Mouse (Mus musculus) heart, embryonic 15.5 days (tissue): ENCODE data around the gene Tff3. TPM values are rescaled to one million over a fixed set of nuclear protein-coding genes. Genes with fewer than 3 reads are reported as not detected.

ENCODE experiments used
- ATAC-seq: fragments of 200-750 bp; cut with Nextera tagmentation; replicated peaks from 2 replicates; pipeline ENCODE4 v1.8.0; 2017; ENCODE audit warnings: low read depth, moderate TSS enrichment; ENCODE audit not compliant: insufficient number of reproducible peaks, insufficient read depth, low FRiP score
- H3K27ac ChIP-seq: fragments of 300-500 bp; sonication (generic); 2 replicates; pipeline ENCODE4 v1.5.1; 2015; ENCODE audit warnings: mild to moderate bottlenecking, inconsistent platforms
- H3K27me3 ChIP-seq: fragments of 300-500 bp; sonication (generic); 2 replicates; pipeline ENCODE4 v1.6.1; 2015; ENCODE audit warnings: inconsistent platforms
- H3K36me3 ChIP-seq: fragments of 300-500 bp; sonication (generic); 2 replicates; pipeline ENCODE4 v1.6.1; 2015; ENCODE audit warnings: mild to moderate bottlenecking, inconsistent platforms
- H3K4me1 ChIP-seq: fragments of 300-500 bp; sonication (generic); replicated peaks from 2 replicates; pipeline ENCODE4 v1.6.1; 2015; ENCODE audit warnings: inconsistent platforms
- H3K4me2 ChIP-seq: fragments of 300-500 bp; sonication (generic); 2 replicates; pipeline ENCODE4 v1.6.1; 2015; ENCODE audit warnings: inconsistent platforms, mild to moderate bottlenecking, moderate library complexity
- H3K4me3 ChIP-seq: fragments of 300-500 bp; sonication (generic); 2 replicates; pipeline ENCODE4 v1.5.1; 2015; ENCODE audit warnings: mild to moderate bottlenecking, inconsistent platforms
- H3K9ac ChIP-seq: fragments of 300-500 bp; sonication (generic); 2 replicates; pipeline ENCODE4 v1.6.1; 2015; ENCODE audit warnings: mild to moderate bottlenecking, inconsistent platforms
- H3K9me3 ChIP-seq: fragments of 300-500 bp; sonication (generic); replicated peaks from 2 replicates; pipeline ENCODE4 v1.6.1; 2016; ENCODE audit warnings: inconsistent platforms
- WGBS: fragments of 180-500 bp; shearing (Covaris S2); methylation state at CpG from one replicate; pipeline ENCODE4 v1.1.7; 2015; ENCODE audit warnings: mixed read lengths; 5-methylcytosine and 5-hydroxymethylcytosine counted together
- polyA plus RNA-seq: library from polyadenylated mRNA; unstranded; fragments of >200 nt; fragmentation: Nextera tagmentation; extraction: Ambion mirVana; gene quantifications from 2 replicates; pipeline ENCODE4 v1.2.1, GENCODE M21; 2015

Tff3 gene
- polyA plus RNA-seq, 1 experiment from 2014 or later: not detected

DNA sequence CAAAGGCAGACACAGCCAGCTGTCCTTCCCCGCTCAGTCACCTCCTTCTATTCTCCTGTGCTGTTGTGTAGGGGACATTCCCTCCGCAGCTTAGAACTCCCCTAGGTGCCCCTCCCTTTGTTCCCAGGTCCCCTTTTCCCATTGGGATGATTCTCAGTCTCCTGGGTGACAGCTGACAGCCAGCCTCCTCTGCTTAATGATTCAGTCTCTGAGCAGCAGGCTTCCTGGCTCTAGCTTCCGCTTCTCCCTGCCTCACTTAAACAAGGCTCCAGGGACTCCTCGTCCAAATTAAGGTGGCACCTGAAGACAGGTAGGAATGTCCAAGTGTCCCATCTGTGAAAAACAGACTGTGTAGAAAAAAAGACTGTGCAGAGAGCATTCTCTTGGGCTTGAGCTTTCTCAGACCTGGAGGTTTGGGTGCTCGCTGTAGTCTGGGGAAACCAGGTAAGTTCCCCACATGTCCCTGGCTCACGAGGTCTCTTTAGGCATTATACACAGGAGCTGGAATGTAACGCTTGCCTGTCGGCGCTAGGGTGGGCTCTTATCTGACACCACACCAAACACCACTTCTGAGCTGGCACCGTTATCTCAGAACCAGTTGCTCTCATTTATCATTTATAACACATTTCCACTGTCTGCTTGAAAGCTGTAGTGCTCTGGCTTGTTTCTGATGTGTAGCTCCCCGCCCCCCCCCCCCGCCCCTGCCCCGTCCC is 38.3 kb downstream of the Tff3 start:
- no peak for ATAC-seq
- 19% methylated on average over 13 of the region's 13 CpGs for WGBS
- Histone ChIP-seq H3K27me3 (no peaks in the 10 kb centered on the region), H3K4me1 (peaks cover 42% of the 10 kb centered on the region), H3K27ac (no peak overlapping the region), H3K4me2 (no peak overlapping the region), H3K36me3 (peaks cover 3% of the 10 kb centered on the region; the same call in 1 of the 2 replicates), H3K9me3 (no peaks in the 10 kb centered on the region), H3K9ac (no peak overlapping the region), H3K4me3 (no peak overlapping the region)

- Histone ChIP-seq H3K9me3 (no peaks in the 10 kb centered on the region), H3K27me3 (no peaks in the 10 kb centered on the region), H3K4me3 (no peak overlapping the region), H3K36me3 (no peaks in the 10 kb centered on the region; the same call in 1 of the 2 replicates), H3K9ac (no peak overlapping the region), H3K27ac (peak overlapping the region; percentile 28), H3K4me2 (no peak overlapping the region), H3K4me1 (peaks cover 42% of the 10 kb centered on the region)
- WGBS: 56% methylated on average over 8 of the region's 8 CpGs
- no peak for ATAC-seq
Observed at GRCm38 (mm10) chr17:31089848-31090247, 39.6 kb downstream of the Tff3 start.

DNA sequence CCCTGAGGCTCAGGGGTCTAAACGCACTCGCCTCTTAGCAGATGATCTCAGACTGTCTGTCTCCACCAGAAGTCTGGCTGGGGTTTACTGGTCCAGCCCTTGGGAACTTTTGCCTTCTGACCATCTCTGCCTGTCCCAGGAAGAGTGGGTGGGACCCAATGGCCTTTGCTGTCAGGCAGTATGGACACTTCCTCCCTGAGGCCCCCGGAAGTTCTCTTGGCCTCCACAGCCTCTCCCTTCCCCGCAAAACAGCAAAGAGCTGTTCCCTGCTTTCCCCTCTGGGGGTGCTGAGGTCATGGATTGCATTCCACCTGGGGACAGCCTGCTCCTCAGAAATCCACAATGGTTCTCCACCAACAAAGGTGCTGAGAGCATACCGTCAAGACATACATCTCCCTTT is 40.7 kb downstream of the Tff3 start:
- no peak for ATAC-seq
- H3K27me3 ChIP-seq: no peaks in the 10 kb centered on the region
- H3K4me1 ChIP-seq: peaks cover 42% of the 10 kb centered on the region
- no peak overlapping the region for H3K9ac ChIP-seq
- no peak overlapping the region for H3K27ac ChIP-seq
- H3K4me3 ChIP-seq: no peak overlapping the region
- H3K36me3 ChIP-seq: no peaks in the 10 kb centered on the region; the same call in 1 of the 2 replicates
- H3K9me3 ChIP-seq: no peaks in the 10 kb centered on the region
- no peak overlapping the region for H3K4me2 ChIP-seq
- WGBS: 48% methylated on average over 5 of the region's 5 CpGs

DNA sequence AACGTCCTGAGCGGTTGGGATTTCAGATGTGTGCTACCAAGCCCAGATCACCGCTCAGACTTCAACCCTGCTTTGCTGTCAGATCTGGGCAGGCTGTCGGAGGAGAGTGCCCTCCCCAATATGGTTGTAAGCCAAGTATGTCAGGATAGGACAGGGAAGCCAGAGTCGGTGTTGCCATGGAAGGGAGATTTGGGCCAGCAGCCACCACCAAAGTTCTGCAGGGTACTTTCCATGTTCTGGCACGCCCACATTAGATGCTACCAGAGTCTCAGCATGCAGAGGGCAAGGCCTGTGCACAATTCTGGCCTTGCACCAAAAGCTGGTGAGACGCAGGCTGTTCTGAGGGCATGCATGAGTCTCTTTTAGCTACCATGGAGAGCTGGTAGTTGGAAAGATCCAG is 43.2 kb downstream of the Tff3 start:
- H3K4me1 ChIP-seq: peaks cover 34% of the 10 kb centered on the region
- no peaks in the 10 kb centered on the region for H3K36me3 ChIP-seq
- no peak overlapping the region for H3K4me2 ChIP-seq
- no peaks in the 10 kb centered on the region for H3K27me3 ChIP-seq
- no peak overlapping the region for H3K27ac ChIP-seq
- H3K4me3 ChIP-seq: no peak overlapping the region
- no peak for ATAC-seq
- WGBS: 88% methylated on average over 7 of the region's 7 CpGs
- no peak overlapping the region for H3K9ac ChIP-seq
- H3K9me3 ChIP-seq: no peaks in the 10 kb centered on the region

DNA sequence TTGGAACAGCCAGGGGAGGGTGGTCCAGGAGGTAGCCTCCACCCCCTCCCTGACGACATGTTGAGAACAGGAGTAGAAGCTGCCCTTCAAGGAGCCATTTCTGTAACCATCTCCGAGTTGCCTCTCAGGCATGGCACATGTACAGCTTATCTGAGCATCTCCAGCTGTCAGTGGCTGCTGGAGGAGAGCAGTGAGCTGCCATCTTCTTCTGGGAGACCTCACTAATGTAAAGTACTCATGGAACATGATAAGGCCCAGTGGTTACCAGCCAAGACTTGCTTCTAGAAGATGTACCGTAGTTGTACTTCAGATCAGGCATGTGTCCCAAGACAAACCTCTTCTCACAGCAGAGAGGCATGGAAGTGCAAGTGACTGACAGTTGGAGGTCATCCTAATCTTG is 43.9 kb downstream of the Tff3 start:
- WGBS: 79% methylated on average over 3 of the region's 3 CpGs
- H3K4me2 ChIP-seq: no peak overlapping the region
- no peak overlapping the region for H3K27ac ChIP-seq
- no peaks in the 10 kb centered on the region for H3K9me3 ChIP-seq
- H3K36me3 ChIP-seq: no peaks in the 10 kb centered on the region
- no peak for ATAC-seq
- no peak overlapping the region for H3K4me3 ChIP-seq
- no peaks in the 10 kb centered on the region for H3K27me3 ChIP-seq
- H3K4me1 ChIP-seq: peaks cover 27% of the 10 kb centered on the region
- no peak overlapping the region for H3K9ac ChIP-seq

- no peaks in the 10 kb centered on the region for H3K27me3 ChIP-seq
- no peak overlapping the region for H3K9ac ChIP-seq
- no peak overlapping the region for H3K4me2 ChIP-seq
- H3K36me3 ChIP-seq: no peaks in the 10 kb centered on the region
- no peaks in the 10 kb centered on the region for H3K9me3 ChIP-seq
- no peak overlapping the region for H3K4me3 ChIP-seq
- H3K4me1 ChIP-seq: peaks cover 18% of the 10 kb centered on the region
- 81% methylated on average over 4 of the region's 4 CpGs for WGBS
- no peak for ATAC-seq
- no peak overlapping the region for H3K27ac ChIP-seq
Observed at GRCm38 (mm10) chr17:31082296-31083078, 47.0 kb downstream of the Tff3 start.

DNA sequence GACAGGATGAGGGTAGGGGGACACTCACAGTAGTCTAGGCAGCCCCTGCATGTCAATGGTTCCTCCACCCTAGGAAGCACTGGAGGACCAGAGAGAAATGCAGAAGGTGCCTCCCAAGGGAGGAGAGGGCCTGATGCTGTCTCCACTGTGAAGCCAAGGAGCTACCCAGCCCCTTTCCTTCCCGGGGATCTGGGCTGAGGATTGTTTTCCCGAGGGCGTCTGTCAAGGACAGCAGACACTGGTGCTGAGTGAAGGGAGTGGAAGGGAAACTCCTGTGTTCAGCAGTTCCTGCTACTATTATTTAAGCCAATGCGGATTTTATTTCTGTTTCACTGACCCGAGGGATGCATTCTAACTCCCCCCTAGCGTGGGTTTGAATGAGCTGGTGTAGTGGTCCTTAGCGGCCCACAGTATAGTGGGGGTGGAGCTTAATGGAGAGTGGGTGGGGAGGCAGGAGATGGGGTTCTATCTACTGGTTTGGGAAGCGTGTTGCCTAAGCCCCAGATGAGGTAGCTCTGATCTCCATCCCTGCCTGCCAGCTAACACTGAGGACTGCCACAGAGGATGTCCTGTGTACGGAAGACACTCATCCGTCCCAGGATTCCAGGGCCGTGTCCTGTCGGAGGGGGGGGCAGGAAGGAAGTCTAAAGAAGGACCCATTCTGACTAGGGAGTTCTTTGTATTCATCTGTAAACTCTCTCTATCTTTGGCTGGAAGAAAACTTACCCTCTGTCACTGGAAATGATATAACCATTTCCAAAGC is 50.2 kb downstream of the Tff3 start:
- no peak overlapping the region for H3K4me3 ChIP-seq

GRCm38 (mm10) chr17:31078581-31078980 is 50.9 kb downstream of the Tff3 start:
- H3K9me3 ChIP-seq: no peaks in the 10 kb centered on the region
- peak overlapping the region; percentile 75 for H3K27ac ChIP-seq
- peaks cover 42% of the 10 kb centered on the region for H3K4me1 ChIP-seq
- H3K9ac ChIP-seq: no peak overlapping the region
- 85% methylated on average over 11 of the region's 11 CpGs for WGBS
- ATAC-seq: no peak
- H3K4me2 ChIP-seq: no peak overlapping the region
- H3K4me3 ChIP-seq: no peak overlapping the region
- no peaks in the 10 kb centered on the region for H3K27me3 ChIP-seq
- H3K36me3 ChIP-seq: no peaks in the 10 kb centered on the region

More for the DNA sequence above, 50.2 kb downstream of the Tff3 start:
- peaks cover 35% of the 10 kb centered on the region for H3K4me1 ChIP-seq
- ATAC-seq: peak; percentile 45
- no peaks in the 10 kb centered on the region for H3K36me3 ChIP-seq
- H3K27me3 ChIP-seq: no peaks in the 10 kb centered on the region
- H3K9me3 ChIP-seq: no peaks in the 10 kb centered on the region
- peak overlapping the region; percentile 75 for H3K27ac ChIP-seq
- no peak overlapping the region for H3K9ac ChIP-seq
- WGBS: 52% methylated on average over 12 of the region's 12 CpGs
- H3K4me2 ChIP-seq: peak overlapping the region; percentile 15; the same call in 1 of the 2 replicates

DNA sequence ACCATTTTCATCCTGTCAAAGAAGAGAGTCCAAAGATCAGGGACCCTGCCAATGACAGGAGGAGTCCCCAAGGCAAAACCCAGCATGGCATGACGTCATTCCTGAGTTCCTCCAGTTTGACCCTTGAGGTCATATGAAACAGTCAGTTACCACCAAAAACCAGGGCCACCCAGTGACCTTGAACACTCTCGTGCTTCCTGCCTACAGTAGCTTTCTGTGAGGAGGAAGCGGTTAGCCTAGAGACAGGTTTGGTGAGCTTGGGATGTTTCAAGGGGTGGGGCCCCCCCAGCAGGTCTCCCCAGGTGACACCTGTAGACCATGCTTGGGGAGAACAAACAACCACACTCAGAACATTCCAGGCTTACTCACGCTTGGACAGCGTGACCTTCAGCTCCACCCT is 51.9 kb downstream of the Tff3 start:
- H3K27me3 ChIP-seq: no peaks in the 10 kb centered on the region
- no peak overlapping the region for H3K4me2 ChIP-seq
- H3K4me1 ChIP-seq: peaks cover 52% of the 10 kb centered on the region
- no peak overlapping the region for H3K4me3 ChIP-seq
- WGBS: 65% methylated on average over 5 of the region's 5 CpGs
- H3K27ac ChIP-seq: no peak overlapping the region
- no peak overlapping the region for H3K9ac ChIP-seq
- H3K36me3 ChIP-seq: no peaks in the 10 kb centered on the region
- no peak for ATAC-seq
- H3K9me3 ChIP-seq: no peaks in the 10 kb centered on the region

DNA sequence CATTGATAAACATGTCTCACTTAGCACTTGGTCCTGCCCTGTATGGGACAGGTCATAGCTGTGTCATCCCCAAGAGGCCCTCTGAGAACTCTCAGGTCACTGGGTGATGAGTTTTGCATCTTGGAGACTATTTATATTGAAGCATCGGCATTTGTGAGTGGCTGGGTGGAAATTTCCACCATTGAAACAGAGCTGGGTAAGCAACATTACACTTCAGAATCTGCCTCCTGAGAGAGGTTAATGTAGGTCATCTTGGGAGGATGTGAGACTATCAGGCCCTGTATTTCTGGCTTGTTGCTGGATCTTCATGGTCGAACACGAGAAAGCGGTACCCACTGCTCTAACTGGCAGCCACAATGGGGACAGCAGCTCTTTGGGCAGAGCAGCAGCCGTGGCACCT is 54.0 kb downstream of the Tff3 start:
- Histone ChIP-seq H3K4me1 (peaks cover 73% of the 10 kb centered on the region), H3K27ac (peak overlapping the region; percentile 75), H3K9ac (no peak overlapping the region), H3K27me3 (no peaks in the 10 kb centered on the region), H3K4me3 (no peak overlapping the region), H3K9me3 (no peaks in the 10 kb centered on the region), H3K4me2 (no peak overlapping the region), H3K36me3 (no peaks in the 10 kb centered on the region)
- 66% methylated on average over 5 of the region's 5 CpGs for WGBS
- ATAC-seq: no peak
